Mouse (Mus musculus) thymus, adult 2 months (tissue): ENCODE measurements around the gene Zfp296.

Source experiments
- CTCF ChIP-seq: fragments of 200-500 bp; IDR thresholded peaks from 2 replicates; pipeline ENCODE4 v1.5.1; 2012; ENCODE audit warnings: mild to moderate bottlenecking, control low read depth, low read length, moderate library complexity, borderline replicate concordance; ENCODE audit not compliant: control insufficient read depth, poor library complexity, insufficient read depth; ENCODE audit errors: extremely low read depth
- POLR2A ChIP-seq: fragments of 200-500 bp; IDR thresholded peaks from 2 replicates; pipeline ENCODE4 v1.6.1; 2012; ENCODE audit warnings: mild to moderate bottlenecking, low read length, control low read depth, moderate library complexity; ENCODE audit not compliant: control insufficient read depth, poor library complexity, insufficient read depth; ENCODE audit errors: extremely low read depth

- TF ChIP-seq POLR2A: no peak
- TF ChIP-seq CTCF: no peak
These were observed 45.2 kb downstream of the Zfp296 start for GRCm38 (mm10) chr7:19622241-19622640.
